Mouse (Mus musculus) midbrain, postnatal 0 days (tissue): ENCODE data around the gene Rbfox2. TPM values are rescaled to one million over a fixed set of nuclear protein-coding genes. Genes with fewer than 3 reads are reported as not detected.

Experiments
- ATAC-seq: fragments of 200-750 bp; cut with Nextera tagmentation; 2 replicates; pipeline ENCODE4 v1.8.0; 2017; ENCODE audit warnings: moderate number of reproducible peaks, mild to moderate bottlenecking, moderate TSS enrichment, moderate library complexity; ENCODE audit not compliant: low FRiP score
- DNase-seq: peaks from one replicate; pipeline ENCODE4 v3.0.0-alpha.2; 2015; ENCODE audit warnings: low spot score
- H3K27ac ChIP-seq: fragments of 300-500 bp; sonication (generic); 2 replicates; pipeline ENCODE4 v1.5.1; 2014; ENCODE audit warnings: low read depth, mild to moderate bottlenecking, low read length, mixed read lengths
- H3K27me3 ChIP-seq: fragments of 300-500 bp; sonication (generic); 2 replicates; pipeline ENCODE4 v1.6.1; 2014; ENCODE audit warnings: low read length, control low read depth, mixed read lengths; ENCODE audit not compliant: insufficient read depth
- H3K36me3 ChIP-seq: fragments of 300-500 bp; sonication (generic); 2 replicates; pipeline ENCODE4 v1.6.1; 2014; ENCODE audit warnings: low read length, control low read depth, mixed read lengths; ENCODE audit not compliant: insufficient read depth
- H3K4me1 ChIP-seq: fragments of 300-500 bp; sonication (generic); 2 replicates; pipeline ENCODE4 v1.6.1; 2014; ENCODE audit warnings: mild to moderate bottlenecking, control low read depth, antibody characterized with exemption, low read length, mixed read lengths; ENCODE audit not compliant: insufficient read depth
- H3K4me2 ChIP-seq: fragments of 300-500 bp; sonication (generic); 2 replicates; pipeline ENCODE4 v1.6.1; 2014; ENCODE audit warnings: low read depth, mild to moderate bottlenecking, low read length, mixed read lengths; ENCODE audit not compliant: poor library complexity, severe bottlenecking
- H3K4me3 ChIP-seq: fragments of 300-500 bp; sonication (generic); 2 replicates; pipeline ENCODE4 v1.5.1; 2014; ENCODE audit warnings: low read depth, mild to moderate bottlenecking, low read length, moderate library complexity
- H3K9ac ChIP-seq: fragments of 300-500 bp; sonication (generic); replicated peaks from 2 replicates; pipeline ENCODE4 v1.6.1; 2014; ENCODE audit warnings: mild to moderate bottlenecking, low read length, moderate library complexity, mixed read lengths; ENCODE audit not compliant: poor library complexity, severe bottlenecking
- H3K9me3 ChIP-seq: fragments of 300-500 bp; sonication (generic); 2 replicates; pipeline ENCODE4 v1.6.1; 2016; ENCODE audit warnings: low read length, control low read depth
- CTCF ChIP-seq: IDR thresholded peaks from 2 replicates; pipeline ENCODE4 v1.5.1; 2016; ENCODE audit warnings: antibody characterized with exemption, mild to moderate bottlenecking
- WGBS: fragments of 180-500 bp; shearing (Covaris S2); extraction: QIAGEN DNeasy Blood & Tissue Kit; methylation state at CpG from one replicate; pipeline ENCODE4 v1.1.7; 2014; 5-methylcytosine and 5-hydroxymethylcytosine counted together
- polyA plus RNA-seq: library from polyadenylated mRNA; unstranded; fragments of >200 nt; fragmentation: Nextera tagmentation; extraction: Ambion mirVana; gene quantifications from 2 replicates; pipeline ENCODE4 v1.2.1, GENCODE M21; 2015
- total RNA-seq: library from RNA; depleted of rRNA; stranded (reverse); fragments of >200 nt; gene quantifications from 2 replicates; pipeline ENCODE4 v1.2.3, GENCODE M21; 2014

Gene Rbfox2
- total and polyA plus RNA-seq, 2 experiments from 2014 or later, result 96.6 to 360 TPM

DNA sequence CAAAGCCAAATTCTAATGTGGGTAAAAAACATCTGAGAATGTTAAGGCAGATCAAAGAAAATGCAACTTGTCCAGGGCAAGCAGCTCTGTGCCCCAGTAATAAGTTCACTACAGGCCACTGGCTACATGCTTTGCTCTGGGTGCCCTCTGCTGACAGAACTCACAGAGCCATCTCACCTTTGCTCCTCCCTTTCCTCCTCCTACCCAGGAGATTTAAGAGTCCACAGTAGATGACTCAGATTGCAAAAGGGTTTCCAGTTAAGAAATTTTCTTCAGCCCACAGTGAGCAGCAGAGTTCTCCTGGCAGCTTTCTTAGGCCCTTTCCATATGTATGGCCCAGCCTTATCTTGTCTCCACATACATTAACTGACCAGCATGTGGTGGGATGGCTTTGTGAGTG is 86.7 kb downstream of the Rbfox2 start:
- no peak overlapping the region for H3K27ac ChIP-seq
- no peak overlapping the region for H3K4me2 ChIP-seq
- peak; percentile 53 for TF ChIP-seq CTCF
- DNase-seq (no peak), ATAC-seq (no peak)
- H3K9ac ChIP-seq, result no peak overlapping the region
- H3K4me3 ChIP-seq, result no peak overlapping the region
- no peaks in the 10 kb centered on the region for H3K36me3 ChIP-seq
- H3K4me1 ChIP-seq, result no peaks in the 10 kb centered on the region
- H3K27me3 ChIP-seq, result no peaks in the 10 kb centered on the region
- H3K9me3 ChIP-seq, result no peaks in the 10 kb centered on the region

DNA sequence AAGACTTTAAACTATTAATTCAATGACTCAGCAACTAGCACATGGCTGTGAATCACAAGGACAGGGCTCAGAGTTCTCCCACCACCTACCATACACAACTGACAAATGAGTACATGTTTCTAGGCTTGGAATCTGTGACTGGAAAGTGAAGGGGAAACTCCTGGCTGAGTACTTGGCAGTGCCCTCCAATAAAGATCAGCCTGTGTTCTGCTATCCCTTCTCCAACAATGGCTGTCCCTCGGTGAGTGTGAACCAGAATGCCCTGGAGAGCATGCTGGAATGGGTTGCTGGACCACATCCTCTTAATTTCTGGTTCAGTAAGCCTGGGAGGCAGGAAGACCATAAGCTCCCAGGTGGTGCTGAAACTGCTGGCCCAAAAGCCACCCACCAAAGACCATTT is 87.2 kb downstream of the Rbfox2 start:
- Histone ChIP-seq H3K36me3 (no peaks in the 10 kb centered on the region), H3K4me1 (no peaks in the 10 kb centered on the region), H3K27me3 (no peaks in the 10 kb centered on the region), H3K4me2 (no peak overlapping the region), H3K27ac (no peak overlapping the region), H3K9me3 (no peaks in the 10 kb centered on the region), H3K4me3 (no peak overlapping the region), H3K9ac (no peak overlapping the region)
- 52% methylated on average over 1 of the region's 1 CpGs for WGBS
- ATAC-seq (no peak), DNase-seq (no peak)
- no peak for TF ChIP-seq CTCF

DNA sequence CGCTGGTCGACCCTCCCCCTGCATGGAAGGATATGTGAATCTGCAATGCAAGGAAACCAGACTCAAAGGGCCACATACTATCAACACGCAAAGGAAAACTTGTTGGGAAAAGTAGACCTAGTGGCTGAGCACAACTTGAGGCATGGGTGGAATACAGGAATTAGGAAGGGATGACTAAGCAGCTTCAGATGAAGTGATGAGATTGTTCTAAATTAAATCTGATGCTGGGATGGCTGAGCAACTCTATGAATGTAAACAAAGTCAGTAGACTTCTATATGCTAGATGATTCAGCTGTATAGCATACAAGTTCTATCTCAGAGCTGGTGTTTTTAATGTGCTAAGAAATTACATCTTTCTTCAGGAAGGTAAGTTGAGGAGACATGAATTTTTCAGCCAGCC is 88.8 kb downstream of the Rbfox2 start:
- no peak for ATAC-seq
- 98% methylated on average over 3 of the region's 3 CpGs for WGBS

DNA sequence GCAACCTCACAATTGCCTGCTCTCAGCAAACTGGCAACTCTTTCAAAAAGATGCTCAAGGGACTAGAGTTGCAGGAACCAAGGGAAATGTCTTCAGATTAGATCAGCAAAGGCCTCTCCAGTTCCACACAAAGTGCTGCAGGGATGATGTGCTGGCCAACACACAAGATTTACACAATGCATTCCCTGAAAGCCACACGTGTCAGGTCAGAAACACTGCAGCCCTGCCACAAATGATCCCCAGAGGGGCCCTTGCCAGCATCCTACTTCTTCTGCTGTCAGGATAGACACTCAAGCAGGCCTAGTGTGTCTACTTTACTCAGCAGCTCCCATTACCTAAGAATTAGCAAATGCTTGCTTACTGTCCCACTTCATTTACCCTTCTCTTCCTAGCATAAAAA is 89.3 kb downstream of the Rbfox2 start:
- Histone ChIP-seq H3K9me3 (no peaks in the 10 kb centered on the region), H3K36me3 (no peaks in the 10 kb centered on the region), H3K9ac (no peak overlapping the region), H3K27me3 (no peaks in the 10 kb centered on the region), H3K27ac (no peak overlapping the region), H3K4me1 (no peaks in the 10 kb centered on the region), H3K4me3 (no peak overlapping the region), H3K4me2 (no peak overlapping the region)
- 80% methylated on average over 1 of the region's 1 CpGs for WGBS
- ATAC-seq (no peak), DNase-seq (no peak)
- TF ChIP-seq CTCF, result no peak

More for the DNA sequence above, 88.8 kb downstream of the Rbfox2 start:
- TF ChIP-seq CTCF, result no peak
- Histone ChIP-seq H3K27ac (no peak overlapping the region), H3K36me3 (no peaks in the 10 kb centered on the region), H3K9me3 (no peaks in the 10 kb centered on the region), H3K4me1 (no peaks in the 10 kb centered on the region), H3K9ac (no peak overlapping the region), H3K27me3 (no peaks in the 10 kb centered on the region), H3K4me3 (no peak overlapping the region), H3K4me2 (no peak overlapping the region)
- DNase-seq, result no peak

DNA sequence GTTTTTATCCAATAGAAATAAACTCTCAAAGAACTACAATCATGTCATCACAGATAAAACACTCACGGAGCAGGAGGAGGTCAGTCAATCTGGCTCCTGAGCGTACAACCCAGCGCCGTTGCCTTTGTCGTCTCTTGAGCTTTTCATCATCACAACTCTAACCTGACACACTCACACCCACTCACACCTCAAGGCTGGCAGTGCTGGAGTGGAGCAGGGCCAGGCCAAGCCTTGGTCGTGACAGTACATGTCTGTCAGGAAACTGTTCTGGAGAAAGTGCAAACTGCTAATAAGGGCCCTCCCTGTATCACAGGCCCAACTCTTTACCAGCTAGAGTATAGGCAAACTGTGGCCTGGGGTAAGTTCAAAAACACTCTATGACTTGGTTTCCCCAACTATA is 90.1 kb downstream of the Rbfox2 start:
- Histone ChIP-seq H3K9me3 (no peaks in the 10 kb centered on the region), H3K9ac (no peak overlapping the region), H3K36me3 (no peaks in the 10 kb centered on the region), H3K4me1 (no peaks in the 10 kb centered on the region), H3K4me2 (no peak overlapping the region), H3K4me3 (no peak overlapping the region), H3K27ac (no peak overlapping the region), H3K27me3 (no peaks in the 10 kb centered on the region)
- no peak for TF ChIP-seq CTCF
- no peak for DNase-seq
- no peak for ATAC-seq
- WGBS, result 92% methylated on average over 6 of the region's 6 CpGs

DNA sequence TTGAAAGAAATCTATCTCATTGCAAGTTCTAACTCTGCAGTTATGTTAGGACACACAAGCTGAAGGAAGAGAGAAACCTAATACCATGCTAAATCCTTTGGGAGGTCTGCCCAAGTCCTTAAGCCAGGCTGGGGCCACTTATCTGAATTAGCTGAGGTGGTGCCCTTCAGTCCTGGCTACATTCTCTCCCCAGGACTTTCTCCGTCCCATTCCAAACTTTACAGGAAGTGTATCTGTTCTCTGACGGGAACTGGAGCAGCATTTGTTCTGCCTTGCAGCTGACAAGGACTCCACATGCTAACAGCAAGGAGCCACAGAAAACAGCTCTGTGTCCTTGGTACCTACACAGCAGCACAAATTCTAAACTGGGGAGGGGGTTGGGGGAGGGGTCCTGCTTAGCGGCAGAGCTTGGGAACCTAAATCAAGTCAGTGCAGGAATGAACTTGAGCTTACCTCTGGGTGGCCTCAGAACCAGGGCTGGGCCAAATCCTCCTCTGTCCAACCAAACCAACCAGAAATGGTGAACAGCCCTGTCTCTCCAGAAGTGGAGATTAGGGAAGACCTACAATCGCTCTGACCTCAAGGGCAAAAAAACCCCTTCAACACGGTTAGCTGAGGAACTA is 91.5 kb downstream of the Rbfox2 start:
- H3K9me3 ChIP-seq, result no peaks in the 10 kb centered on the region
- ATAC-seq, result no peak
- no peak overlapping the region for H3K27ac ChIP-seq
- H3K4me1 ChIP-seq, result no peaks in the 10 kb centered on the region
- H3K36me3 ChIP-seq, result no peaks in the 10 kb centered on the region
- no peak overlapping the region for H3K4me2 ChIP-seq
- no peak overlapping the region for H3K9ac ChIP-seq
- H3K4me3 ChIP-seq, result no peak overlapping the region
- no peak for TF ChIP-seq CTCF
- 24% methylated on average over 5 of the region's 5 CpGs for WGBS
- H3K27me3 ChIP-seq, result no peaks in the 10 kb centered on the region
- no peak for DNase-seq
